ENCODE assay signal across 16 mouse cellular contexts in the genomic region with DNA sequence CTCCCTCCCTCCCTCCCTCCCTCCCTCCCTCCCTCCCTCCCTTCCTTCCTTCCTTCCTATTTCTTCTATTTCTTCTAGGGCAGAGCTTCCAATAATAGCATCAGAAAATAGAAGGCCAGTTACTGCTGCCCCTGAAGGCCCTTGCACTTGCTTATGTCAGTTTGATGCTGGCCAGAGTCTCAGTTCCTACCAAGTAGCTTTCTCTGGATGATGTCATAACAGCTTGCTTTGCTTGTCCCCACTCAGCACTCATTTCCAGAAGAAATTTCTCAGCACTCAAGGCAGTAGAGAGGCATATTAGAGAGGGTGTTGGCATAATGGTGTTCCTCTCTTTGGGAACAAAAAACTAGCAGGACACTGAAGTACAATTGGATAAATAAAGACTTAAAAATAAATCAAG.
"Had no signal": no experiment of that assay in that cellular context is flagged by ENCODE, and none has a peak within 500 bp of the region (broad histone marks: within the 10 kb centered on the region; RNA-seq: fewer than 3 reads in every experiment).

No protein-coding gene starts in this region.

- H3K9ac ChIP-seq: lung, embryonic 15.5 days; midbrain, embryonic 13.5 days; midbrain, embryonic 15.5 days; neural tube, embryonic 12.5 days; stomach, embryonic 15.5 days had no signal

- H3K4me3 ChIP-seq: lung, embryonic 15.5 days; megakaryocyte, embryonic 14.5 days; midbrain, embryonic 13.5 days; midbrain, embryonic 15.5 days; neural tube, embryonic 12.5 days; stomach, embryonic 15.5 days had no signal

- H3K36me3 ChIP-seq: lung, embryonic 15.5 days; midbrain, embryonic 13.5 days; midbrain, embryonic 15.5 days; neural tube, embryonic 12.5 days; stomach, embryonic 15.5 days had no signal

- H3K4me2 ChIP-seq: lung, embryonic 15.5 days; midbrain, embryonic 11.5 days; midbrain, embryonic 13.5 days; midbrain, embryonic 15.5 days; neural tube, embryonic 12.5 days; stomach, embryonic 15.5 days had no signal

- H3K27me3 ChIP-seq: lung, embryonic 15.5 days; megakaryocyte, embryonic 14.5 days; midbrain, embryonic 13.5 days; midbrain, embryonic 15.5 days; neural tube, embryonic 12.5 days; stomach, embryonic 15.5 days had no signal

- H3K4me1 ChIP-seq: lung, embryonic 15.5 days; megakaryocyte, embryonic 14.5 days; midbrain, embryonic 13.5 days; midbrain, embryonic 15.5 days; neural tube, embryonic 12.5 days; stomach, embryonic 15.5 days had no signal

- H3K9me3 ChIP-seq: lung, embryonic 15.5 days; megakaryocyte, embryonic 14.5 days; midbrain, embryonic 13.5 days; midbrain, embryonic 15.5 days; neural tube, embryonic 12.5 days; stomach, embryonic 15.5 days had no signal

- DNase-seq: lung, postnatal 14 days; lung, postnatal 36 days; right cerebral cortex, postnatal 14 days; thymus, adult 2 months; thymus, postnatal 25 days; thymus, postnatal 4 days had no signal

- H3K27ac ChIP-seq: lung, embryonic 15.5 days; macrophage; midbrain, embryonic 13.5 days; midbrain, embryonic 15.5 days; neural tube, embryonic 12.5 days; stomach, embryonic 15.5 days; stomach, postnatal 0 days had no signal

- ATAC-seq: lung, postnatal 0 days; midbrain, embryonic 13.5 days; midbrain, embryonic 15.5 days had no signal
